Comparison of ENCODE assay signal across 17 mouse cellular contexts in the genomic region with DNA sequence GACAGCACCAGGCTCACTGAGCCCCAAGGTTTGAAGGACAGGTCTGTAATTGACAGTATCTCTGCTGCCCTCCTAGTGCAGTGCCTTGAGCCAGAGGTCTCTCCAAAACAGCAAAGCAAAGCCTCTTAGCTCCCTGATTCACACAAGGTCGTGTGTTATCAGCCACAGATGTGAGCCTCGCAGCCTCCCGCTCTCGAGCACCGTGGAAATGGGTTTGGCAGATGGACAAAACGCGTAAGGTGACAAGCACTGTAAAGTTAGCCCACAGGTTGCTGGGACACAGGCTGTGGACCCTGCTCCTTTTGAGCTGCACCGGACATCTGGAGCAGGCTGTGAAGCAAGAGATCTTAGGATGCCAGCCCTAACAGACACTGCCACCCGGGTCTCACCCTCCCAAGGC.
"Had no signal": no experiment of that assay in that cellular context is flagged by ENCODE, and none has a peak within 500 bp of the region (broad histone marks: within the 10 kb centered on the region; RNA-seq: fewer than 3 reads in every experiment).

No protein-coding gene starts in this region.

- H3K9ac ChIP-seq: liver, embryonic 12.5 days; liver, embryonic 14.5 days; lung, embryonic 14.5 days; neural tube, embryonic 13.5 days; neural tube, embryonic 15.5 days had no signal

- H3K36me3 ChIP-seq: liver, embryonic 12.5 days; neural tube, embryonic 13.5 days; neural tube, embryonic 15.5 days had no signal

- ATAC-seq: liver, embryonic 12.5 days had no signal

- H3K27me3 ChIP-seq: neural tube, embryonic 13.5 days had no signal

- H3K27ac ChIP-seq: liver, embryonic 12.5 days; liver, embryonic 14.5 days; neural tube, embryonic 13.5 days; neural tube, embryonic 15.5 days had no signal

- DNase-seq: lung, adult 18-20 months; lung, embryonic 14.5 days; lung, postnatal 10 days; lung, postnatal 4 days; retina, postnatal 1 day; right cerebral cortex, adult 18-20 months; right cerebral cortex, postnatal 25 days; right cerebral cortex, postnatal 4 days; spleen, adult 18-20 months; thymus, adult 18-20 months; thymus, postnatal 14 days; thymus, postnatal 36 days had no signal

- H3K9me3 ChIP-seq: liver, embryonic 12.5 days; neural tube, embryonic 13.5 days; neural tube, embryonic 15.5 days had no signal

- H3K4me2 ChIP-seq: liver, embryonic 12.5 days; lung, embryonic 14.5 days; neural tube, embryonic 13.5 days; neural tube, embryonic 15.5 days had no signal

- H3K4me3 ChIP-seq: liver, embryonic 12.5 days; myocyte; neural tube, embryonic 13.5 days; neural tube, embryonic 15.5 days had no signal

- H3K4me1 ChIP-seq: liver, embryonic 12.5 days had no signal
